Mouse (Mus musculus): Measurements from ENCODE around the gene Atp6v1g1. TPM values are rescaled to one million over a fixed set of nuclear protein-coding genes. Genes with fewer than 3 reads are reported as not detected.

The Atp6v1g1 gene
- polyA plus RNA-seq, 1 experiment from 2014 or later, result 265 TPM

DNA sequence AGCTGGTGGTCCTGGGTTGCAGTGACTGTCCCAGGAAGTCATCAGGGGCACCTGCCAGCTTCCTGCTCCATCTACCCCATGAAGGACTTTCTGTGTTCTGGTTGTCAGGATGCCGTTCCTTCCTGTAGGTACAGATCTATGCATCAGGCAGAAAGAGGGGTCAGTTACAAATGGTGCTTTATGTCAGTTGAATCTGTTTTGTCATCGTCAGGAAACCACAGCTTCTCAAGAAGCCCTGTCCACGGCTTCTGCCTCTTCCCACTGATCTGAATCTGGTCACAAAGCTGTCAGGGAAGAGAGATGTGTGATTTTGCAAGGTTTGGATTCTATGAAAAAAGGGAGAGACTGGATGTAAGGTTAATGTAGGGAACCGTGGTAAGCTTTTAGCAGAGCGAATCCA lies 29.6 kb upstream of the Atp6v1g1 start:
- Histone ChIP-seq H3K4me1 (no peaks in the 10 kb centered on the region), H3K36me3 (no peaks in the 10 kb centered on the region), H3K27ac (no peak overlapping the region), H3K4me2 (no peak overlapping the region), H3K27me3 (no peaks in the 10 kb centered on the region), H3K9me3 (no peaks in the 10 kb centered on the region), H3K9ac (no peak overlapping the region), H3K4me3 (no peak overlapping the region)
- no peak for ATAC-seq (ENCODE audit: borderline replicate concordance, extremely low read depth, low FRiP score, low TSS enrichment)
- WGBS, result 64% methylated on average over 5 of the region's 5 CpGs

DNA sequence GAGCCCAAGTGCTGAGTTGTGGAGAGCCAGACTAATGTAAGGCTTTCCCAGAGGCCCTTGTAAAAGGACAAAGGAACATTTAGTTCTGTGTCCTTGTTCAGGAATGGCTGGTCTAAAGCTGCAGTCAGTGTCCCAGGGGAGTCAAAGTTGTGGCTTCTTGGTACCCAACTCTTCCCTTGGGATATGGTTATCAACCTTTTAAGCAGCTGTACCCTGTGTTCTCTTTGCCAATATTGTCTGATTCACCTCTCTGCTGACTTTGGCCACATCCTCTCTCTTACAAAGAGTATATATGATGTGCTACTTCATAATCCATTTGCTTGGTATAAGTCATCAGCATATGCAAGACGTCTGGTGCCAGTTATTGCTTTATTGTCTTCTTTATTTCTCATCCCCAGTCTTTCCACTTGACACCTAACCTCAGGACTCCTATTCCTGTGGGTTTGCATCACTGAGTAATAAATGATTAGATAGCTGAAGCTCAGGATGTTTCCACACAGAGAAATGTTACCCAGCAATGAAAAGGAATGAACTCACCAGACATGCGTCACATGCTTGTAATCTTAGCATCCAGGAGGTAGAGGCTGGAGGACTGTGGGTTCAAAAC lies 22.7 kb upstream of the Atp6v1g1 start:
- Histone ChIP-seq H3K4me1 (no peaks in the 10 kb centered on the region), H3K27me3 (no peaks in the 10 kb centered on the region), H3K4me3 (no peak overlapping the region), H3K9ac (no peak overlapping the region), H3K27ac (no peak overlapping the region), H3K4me2 (no peak overlapping the region), H3K36me3 (no peaks in the 10 kb centered on the region), H3K9me3 (no peaks in the 10 kb centered on the region)
- WGBS, result 72% methylated on average over 2 of the region's 2 CpGs
- no peak for ATAC-seq (ENCODE audit: borderline replicate concordance, extremely low read depth, low FRiP score, low TSS enrichment)

DNA sequence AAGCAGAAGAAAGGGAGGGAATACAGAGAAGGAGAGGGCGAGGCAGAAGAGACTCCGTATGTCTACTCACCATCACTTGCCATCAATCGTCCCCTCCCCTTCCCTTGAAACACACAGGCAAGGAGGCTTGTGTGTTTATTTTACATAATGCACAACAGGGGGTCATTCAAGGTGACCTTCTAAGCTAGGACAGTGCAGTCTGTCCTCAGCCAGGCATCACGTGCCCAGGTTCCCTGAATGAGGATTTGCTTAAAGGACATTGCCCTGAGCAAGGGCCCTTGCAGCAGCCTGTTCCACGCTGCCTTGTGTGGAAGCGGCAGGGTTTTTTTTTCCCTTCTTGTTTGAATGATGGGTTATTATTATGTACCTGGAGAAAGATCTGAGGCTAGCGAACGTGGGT lies 19.1 kb upstream of the Atp6v1g1 start:
- Histone ChIP-seq H3K36me3 (no peaks in the 10 kb centered on the region), H3K9me3 (no peaks in the 10 kb centered on the region), H3K27me3 (no peaks in the 10 kb centered on the region), H3K9ac (no peak overlapping the region), H3K4me1 (no peaks in the 10 kb centered on the region), H3K4me2 (no peak overlapping the region), H3K27ac (no peak overlapping the region), H3K4me3 (no peak overlapping the region)
- no peak for ATAC-seq (ENCODE audit: borderline replicate concordance, extremely low read depth, low FRiP score, low TSS enrichment)
- 74% methylated on average over 8 of the region's 8 CpGs for WGBS

DNA sequence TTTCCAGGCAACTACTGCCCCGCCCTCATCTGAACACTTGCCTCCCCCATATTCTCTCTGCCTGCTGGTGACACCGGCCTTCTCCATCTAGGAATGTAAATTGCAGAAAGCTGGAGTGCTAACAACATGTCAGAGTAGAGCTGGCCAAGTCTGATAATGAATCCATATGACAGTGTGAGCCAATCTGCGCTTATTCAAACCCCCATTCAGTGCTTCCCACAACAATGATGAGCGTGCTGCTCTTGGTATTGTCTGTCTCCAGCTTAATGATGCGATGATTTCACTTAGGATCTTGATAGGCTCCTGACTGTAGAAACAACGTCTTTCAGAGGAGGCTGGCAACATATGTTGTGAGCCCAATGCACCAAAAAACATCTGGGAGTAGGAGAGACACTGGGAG lies 15.6 kb upstream of the Atp6v1g1 start:
- ATAC-seq (ENCODE audit: borderline replicate concordance, extremely low read depth, low FRiP score, low TSS enrichment), result no peak
- Histone ChIP-seq H3K27me3 (no peaks in the 10 kb centered on the region), H3K9me3 (no peaks in the 10 kb centered on the region), H3K4me1 (no peaks in the 10 kb centered on the region), H3K4me3 (no peak overlapping the region), H3K36me3 (no peaks in the 10 kb centered on the region), H3K27ac (no peak overlapping the region), H3K9ac (no peak overlapping the region), H3K4me2 (no peak overlapping the region)
- 68% methylated on average over 6 of the region's 6 CpGs for WGBS

DNA sequence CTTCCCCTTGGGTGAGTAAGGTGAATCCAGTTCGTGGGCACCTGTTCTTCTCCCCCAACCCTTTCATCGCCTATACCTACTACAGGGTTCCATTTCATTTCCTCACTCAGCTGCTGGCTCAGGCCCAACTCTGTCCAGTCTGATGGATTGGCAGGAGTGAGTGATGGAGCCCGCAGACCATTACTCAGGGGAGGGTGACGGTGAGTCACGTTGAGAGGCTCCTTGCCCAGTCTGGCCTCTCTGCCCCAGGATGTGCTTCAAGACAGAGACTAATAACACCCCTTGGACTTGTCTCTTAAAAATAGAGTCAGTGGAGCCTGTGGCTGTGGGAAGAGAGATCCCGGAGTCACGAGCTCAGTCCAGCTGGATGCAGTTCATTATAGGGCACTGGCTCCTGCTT lies 14.2 kb upstream of the Atp6v1g1 start:
- Histone ChIP-seq H3K4me3 (no peak overlapping the region), H3K4me2 (no peak overlapping the region), H3K27me3 (no peaks in the 10 kb centered on the region), H3K9ac (no peak overlapping the region), H3K36me3 (no peaks in the 10 kb centered on the region), H3K4me1 (no peaks in the 10 kb centered on the region), H3K27ac (no peak overlapping the region), H3K9me3 (no peaks in the 10 kb centered on the region)
- no peak for ATAC-seq (ENCODE audit: borderline replicate concordance, extremely low read depth, low FRiP score, low TSS enrichment)
- WGBS, result 55% methylated on average over 7 of the region's 7 CpGs

DNA sequence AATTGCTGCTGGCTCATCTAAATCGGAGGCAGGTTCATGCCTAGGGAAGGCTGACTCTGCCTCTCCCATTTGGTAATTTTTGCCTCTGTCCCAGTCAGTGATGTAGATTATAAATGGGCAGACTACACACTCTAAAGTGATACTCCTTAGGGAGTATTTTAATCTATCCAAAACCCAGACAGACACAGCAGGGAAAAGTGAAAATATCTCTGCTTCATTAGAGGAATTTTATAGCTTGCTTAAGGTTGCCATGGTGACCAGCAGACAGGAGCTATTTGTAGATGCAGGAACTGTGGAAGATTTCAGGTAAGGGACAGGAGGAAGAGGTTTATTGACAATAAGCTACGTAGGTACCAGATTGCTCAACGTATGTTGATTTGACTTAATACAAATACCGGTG lies 7.0 kb upstream of the Atp6v1g1 start:
- no peaks in the 10 kb centered on the region for H3K27me3 ChIP-seq
- H3K36me3 ChIP-seq, result no peaks in the 10 kb centered on the region
- H3K4me2 ChIP-seq, result no peak overlapping the region
- no peak overlapping the region for H3K4me3 ChIP-seq
- ATAC-seq (ENCODE audit: borderline replicate concordance, extremely low read depth, low FRiP score, low TSS enrichment), result no peak
- no peaks in the 10 kb centered on the region for H3K9me3 ChIP-seq
- 78% methylated on average over 4 of the region's 4 CpGs for WGBS
- no peak overlapping the region for H3K27ac ChIP-seq
- no peak overlapping the region for H3K9ac ChIP-seq
- no peaks in the 10 kb centered on the region for H3K4me1 ChIP-seq

DNA sequence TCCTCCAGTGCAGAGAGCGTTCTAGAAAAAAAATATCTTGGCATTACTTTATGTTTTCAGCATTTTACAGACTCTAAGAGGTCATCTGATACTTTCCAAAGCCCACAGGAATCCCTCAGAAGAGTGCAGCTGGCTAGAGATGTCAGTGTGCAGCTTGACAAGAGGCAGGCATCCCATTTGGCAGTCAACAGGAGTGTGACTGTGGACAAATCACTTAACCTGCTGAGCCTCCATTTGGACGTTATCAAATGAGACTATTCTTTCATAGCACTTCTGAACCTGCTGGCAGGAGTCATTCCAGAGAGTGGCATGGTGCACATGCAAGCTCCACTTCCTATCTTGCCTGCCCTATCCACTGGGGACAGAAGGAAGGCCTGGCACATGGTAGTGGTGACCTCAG lies 2.4 kb upstream of the Atp6v1g1 start:
- Histone ChIP-seq H3K27ac (no peak overlapping the region), H3K36me3 (no peaks in the 10 kb centered on the region), H3K4me3 (no peak overlapping the region), H3K9ac (no peak overlapping the region), H3K9me3 (no peaks in the 10 kb centered on the region), H3K27me3 (no peaks in the 10 kb centered on the region), H3K4me2 (no peak overlapping the region), H3K4me1 (peaks cover 21% of the 10 kb centered on the region)
- WGBS, result 40% methylated on average over 2 of the region's 2 CpGs
- no peak for ATAC-seq (ENCODE audit: borderline replicate concordance, extremely low read depth, low FRiP score, low TSS enrichment)

DNA sequence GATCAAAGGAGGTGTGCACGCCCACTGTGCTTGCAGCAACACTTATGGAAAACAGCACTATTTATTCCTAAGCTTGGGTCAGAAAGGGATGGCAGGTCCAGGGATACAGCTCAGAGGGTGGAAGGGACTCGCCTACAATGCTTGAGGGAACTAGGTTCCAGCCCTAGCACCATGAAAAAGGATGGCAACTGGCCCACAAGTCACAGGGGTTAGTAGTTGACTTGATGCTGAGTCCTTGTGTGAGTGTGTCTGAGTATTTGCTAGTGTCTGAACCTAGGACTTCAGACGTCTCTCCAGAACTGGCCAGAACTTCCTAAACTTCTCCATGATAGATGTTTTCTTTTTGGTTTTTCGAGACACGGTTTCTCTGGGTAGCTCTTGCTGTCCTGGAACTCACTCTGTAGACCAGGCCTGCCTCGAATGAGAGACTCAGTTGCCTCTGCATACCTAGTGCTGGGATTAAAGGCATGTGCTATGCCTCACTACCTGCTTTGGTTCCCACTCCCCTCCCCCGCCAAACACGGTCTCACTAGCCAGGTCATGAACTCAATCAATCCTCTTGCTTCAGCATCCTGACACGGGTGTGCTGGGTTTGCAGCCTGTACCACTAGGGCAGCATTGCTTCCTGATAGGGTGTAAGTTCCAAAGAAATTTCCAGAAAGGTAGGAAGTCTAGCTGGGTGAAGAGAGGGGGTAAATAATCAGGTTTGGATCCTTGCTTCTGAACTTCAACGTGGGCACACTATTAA lies 652 bp upstream of the Atp6v1g1 start:
- Histone ChIP-seq H3K9ac (no peak overlapping the region), H3K36me3 (peaks cover 8% of the 10 kb centered on the region), H3K4me1 (peaks cover 23% of the 10 kb centered on the region), H3K4me3 (peak overlapping the region; percentile 76), H3K27me3 (no peaks in the 10 kb centered on the region), H3K27ac (peak overlapping the region; percentile 53), H3K9me3 (no peaks in the 10 kb centered on the region), H3K4me2 (peak overlapping the region; percentile 46)
- WGBS, result 45% methylated on average over 10 of the region's 10 CpGs
- ATAC-seq (ENCODE audit: borderline replicate concordance, extremely low read depth, low FRiP score, low TSS enrichment), result peak; percentile 47; the same call in 1 of the 2 replicates

DNA sequence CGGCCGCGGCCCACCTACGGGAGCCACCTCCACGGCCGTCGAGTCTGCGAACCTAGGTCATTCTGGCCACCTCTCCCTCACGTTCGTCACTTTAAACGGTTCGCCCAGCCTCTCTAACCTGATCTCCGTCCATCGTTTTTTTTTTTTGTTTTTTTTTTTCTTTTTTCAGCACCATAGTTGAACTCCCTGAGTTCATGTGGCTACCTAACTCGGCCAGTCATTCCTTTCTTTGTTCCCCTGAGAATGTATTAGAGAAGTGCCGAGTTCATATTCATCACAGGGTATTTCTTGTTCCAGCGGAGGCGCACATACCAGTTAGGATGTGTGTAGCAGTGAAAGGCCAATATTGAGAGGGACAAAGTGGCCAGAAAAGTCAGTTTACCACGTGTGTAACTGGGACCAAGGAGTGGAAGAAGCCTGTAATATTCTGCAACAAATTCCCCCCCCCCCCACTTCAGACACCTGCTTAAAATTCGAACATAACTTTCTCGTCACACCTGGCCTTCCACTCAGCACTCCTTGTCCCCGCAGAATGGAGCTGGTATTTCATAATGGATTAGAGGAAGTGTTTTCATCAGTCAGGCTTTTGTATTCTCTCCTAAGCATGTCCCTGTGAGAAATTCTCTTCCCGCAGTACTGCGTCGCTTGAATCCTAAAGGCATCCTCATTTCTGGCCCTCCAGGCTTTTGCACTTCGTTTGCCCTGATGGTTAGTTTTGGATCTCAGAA lies 823 bp downstream of the Atp6v1g1 start:
- Histone ChIP-seq H3K4me3 (peak overlapping the region; percentile 76), H3K27me3 (no peaks in the 10 kb centered on the region), H3K9ac (peak overlapping the region; percentile 83), H3K36me3 (peaks cover 16% of the 10 kb centered on the region), H3K9me3 (no peaks in the 10 kb centered on the region), H3K27ac (peak overlapping the region; percentile 76), H3K4me2 (peak overlapping the region; percentile 63), H3K4me1 (peaks cover 23% of the 10 kb centered on the region)
- WGBS, result 15% methylated on average over 26 of the region's 26 CpGs
- ATAC-seq (ENCODE audit: borderline replicate concordance, extremely low read depth, low FRiP score, low TSS enrichment), result peak; percentile 20; the same call in 1 of the 2 replicates

DNA sequence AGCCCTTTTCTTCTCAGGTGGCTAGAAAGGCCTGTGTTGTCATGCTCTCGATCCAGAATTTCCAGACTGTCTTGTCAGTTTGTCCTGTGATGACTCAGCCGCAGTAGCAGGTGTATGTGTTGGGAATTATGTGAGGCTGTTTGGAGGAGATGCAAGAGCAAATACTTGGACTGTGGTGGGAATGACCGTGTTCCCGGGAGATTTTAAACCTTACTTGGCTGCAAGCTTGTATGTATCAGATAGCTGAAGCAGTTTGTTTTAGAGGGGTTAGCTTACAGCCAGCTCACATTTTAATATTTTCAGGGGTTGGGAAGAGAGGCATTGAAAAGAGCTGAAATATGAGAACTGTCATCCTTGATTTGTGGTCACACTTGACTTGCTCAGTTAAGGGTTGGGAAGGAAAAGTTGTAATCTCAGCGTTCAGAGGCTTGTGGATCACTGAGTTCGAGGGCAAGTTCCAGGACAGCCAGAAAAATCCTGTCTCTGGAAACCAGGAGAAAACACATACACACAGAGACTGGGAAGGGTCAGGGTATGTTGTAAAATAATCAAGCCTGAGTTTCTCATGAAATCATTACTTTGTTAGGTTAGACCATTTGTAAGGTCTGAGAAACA lies 2.0 kb downstream of the Atp6v1g1 start:
- H3K9me3 ChIP-seq, result no peaks in the 10 kb centered on the region
- no peak for ATAC-seq (ENCODE audit: borderline replicate concordance, extremely low read depth, low FRiP score, low TSS enrichment)
- peaks cover 23% of the 10 kb centered on the region for H3K4me1 ChIP-seq
- peaks cover 27% of the 10 kb centered on the region for H3K36me3 ChIP-seq
- H3K4me2 ChIP-seq, result peak overlapping the region; percentile 63
- H3K4me3 ChIP-seq, result peak overlapping the region; percentile 76
- H3K27me3 ChIP-seq, result no peaks in the 10 kb centered on the region
- no peak overlapping the region for H3K27ac ChIP-seq
- 0 out of 2 replicates have a peak overlapping the region, but pooled peaks have one; percentile 83 for H3K9ac ChIP-seq
- WGBS, result 55% methylated on average over 6 of the region's 6 CpGs

DNA sequence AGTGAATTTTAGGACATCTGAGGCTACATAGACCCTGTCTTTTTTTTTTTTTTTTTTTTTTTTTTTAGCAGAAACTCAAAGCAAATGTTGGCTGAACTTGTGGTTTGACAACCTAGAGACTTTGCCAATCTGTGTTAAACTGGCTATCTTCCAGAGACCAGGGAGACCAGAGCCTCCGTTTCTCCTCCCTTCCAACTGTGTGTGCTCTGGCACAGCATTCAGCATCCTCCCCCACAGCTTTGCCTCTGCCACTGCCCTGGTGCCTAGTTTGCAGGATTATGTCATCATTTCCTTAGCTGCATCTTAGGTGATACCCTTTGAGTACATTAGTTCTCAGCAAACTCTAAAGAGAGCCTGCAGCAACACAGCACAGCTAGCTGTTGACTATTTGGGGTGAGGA lies 3.2 kb downstream of the Atp6v1g1 start:
- Histone ChIP-seq H3K36me3 (peaks cover 40% of the 10 kb centered on the region), H3K27me3 (no peaks in the 10 kb centered on the region), H3K4me3 (no peak overlapping the region), H3K9ac (no peak overlapping the region), H3K4me2 (no peak overlapping the region), H3K4me1 (peaks cover 23% of the 10 kb centered on the region), H3K27ac (no peak overlapping the region), H3K9me3 (no peaks in the 10 kb centered on the region)
- WGBS, result 55% methylated on average over 1 of the region's 1 CpGs
- no peak for ATAC-seq (ENCODE audit: borderline replicate concordance, extremely low read depth, low FRiP score, low TSS enrichment)

DNA sequence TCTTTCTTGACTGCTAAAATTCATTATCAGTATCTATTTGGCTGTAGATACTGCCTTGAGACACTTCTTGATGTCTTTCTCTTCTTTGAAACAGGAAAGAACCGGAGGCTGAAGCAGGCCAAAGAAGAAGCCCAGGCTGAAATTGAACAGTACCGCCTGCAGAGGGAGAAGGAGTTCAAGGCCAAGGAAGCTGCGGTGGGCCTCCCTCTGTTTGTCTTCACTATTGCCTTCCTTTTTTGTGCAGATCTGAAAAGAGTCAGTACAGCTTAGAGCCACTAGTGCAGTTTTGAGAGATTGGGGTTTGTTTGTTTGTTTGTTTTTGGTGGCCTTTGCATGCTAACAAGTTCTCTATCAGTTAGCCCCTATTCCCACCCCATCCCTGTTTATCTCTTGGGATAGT lies 3.9 kb downstream of the Atp6v1g1 start:
- WGBS, result 78% methylated on average over 3 of the region's 3 CpGs
- Histone ChIP-seq H3K4me1 (peaks cover 23% of the 10 kb centered on the region), H3K27ac (no peak overlapping the region), H3K27me3 (no peaks in the 10 kb centered on the region), H3K4me2 (no peak overlapping the region), H3K9me3 (no peaks in the 10 kb centered on the region), H3K4me3 (no peak overlapping the region), H3K9ac (no peak overlapping the region), H3K36me3 (peaks cover 42% of the 10 kb centered on the region)
- ATAC-seq (ENCODE audit: borderline replicate concordance, extremely low read depth, low FRiP score, low TSS enrichment), result no peak
